Mouse (Mus musculus) B cell, adult 2 months (primary cell): Measurements from ENCODE around the gene Mtmr1.

Experiments
- DNase-seq, 2 experiments: peaks; one replicate each; pipeline ENCODE4 v3.0.0; 2022

Mtmr1 gene

GRCm38 (mm10) chrX:71364554-71364991 lies at the start of gene Mtmr1:
Gene Mtmr1 (plus strand): TSS chrX:71364760.
- peak; percentile 83 to 84 for DNase-seq

GRCm38 (mm10) chrX:71352033-71352432 lies 12.5 kb upstream of the Mtmr1 start:
- DNase-seq, result peak in 1 of 2 experiments; percentile 37

- DNase-seq, result no peak
Observed at GRCm38 (mm10) chrX:71355331-71355730, 9.2 kb upstream of the Mtmr1 start.

- peak in 1 of 2 experiments; percentile 15 for DNase-seq
Observed at GRCm38 (mm10) chrX:71361793-71362192, 2.8 kb upstream of the Mtmr1 start.

- DNase-seq, result peak in 1 of 2 experiments; percentile 3
Observed at GRCm38 (mm10) chrX:71364062-71364461, 498 bp upstream of the Mtmr1 start.

- DNase-seq, result peak; percentile 40 to 46
Observed at GRCm38 (mm10) chrX:71365011-71365410, 451 bp downstream of the Mtmr1 start.

- DNase-seq, result peak in 1 of 2 experiments; percentile 12
Observed at GRCm38 (mm10) chrX:71365510-71365909, 950 bp downstream of the Mtmr1 start.

GRCm38 (mm10) chrX:71366973-71367372 lies 2.4 kb downstream of the Mtmr1 start:
- peak in 1 of 2 experiments; percentile 8 for DNase-seq

GRCm38 (mm10) chrX:71376781-71377180 lies 12.2 kb downstream of the Mtmr1 start:
- no peak for DNase-seq

GRCm38 (mm10) chrX:71378435-71378834 lies 13.9 kb downstream of the Mtmr1 start:
- peak in 1 of 2 experiments; percentile 2 for DNase-seq

GRCm38 (mm10) chrX:71381571-71381970 lies 17.0 kb downstream of the Mtmr1 start:
- peak; percentile 27 to 36 for DNase-seq

- DNase-seq, result no peak
Observed at GRCm38 (mm10) chrX:71396326-71396725, 31.8 kb downstream of the Mtmr1 start.

GRCm38 (mm10) chrX:71406290-71406689 lies 41.7 kb downstream of the Mtmr1 start:
- DNase-seq, result no peak

- DNase-seq, result no peak
Observed at GRCm38 (mm10) chrX:71408386-71408785, 43.8 kb downstream of the Mtmr1 start.

GRCm38 (mm10) chrX:71412776-71413175 lies 48.2 kb downstream of the Mtmr1 start:
- DNase-seq, result no peak

- DNase-seq, result no peak
Observed at GRCm38 (mm10) chrX:71413616-71414015, 49.1 kb downstream of the Mtmr1 start.

- DNase-seq, result peak in 1 of 2 experiments; percentile 2
Observed at GRCm38 (mm10) chrX:71424852-71425251, 60.3 kb downstream of the Mtmr1 start.

- peak; percentile 77 to 81 for DNase-seq
Observed at GRCm38 (mm10) chrX:71425746-71426519, 61.4 kb downstream of the Mtmr1 start.

- DNase-seq, result no peak
Observed at GRCm38 (mm10) chrX:71427491-71427890, 62.9 kb downstream of the Mtmr1 start.

GRCm38 (mm10) chrX:71430900-71431299 lies 66.3 kb downstream of the Mtmr1 start:
- no peak for DNase-seq

- no peak for DNase-seq
Observed at GRCm38 (mm10) chrX:71434448-71434847, 69.9 kb downstream of the Mtmr1 start.

- DNase-seq, result no peak
Observed at GRCm38 (mm10) chrX:71434860-71435259, 70.3 kb downstream of the Mtmr1 start.

GRCm38 (mm10) chrX:71435542-71435941 lies 71.0 kb downstream of the Mtmr1 start:
- DNase-seq, result no peak

- no peak for DNase-seq
Observed at GRCm38 (mm10) chrX:71439473-71439872, 74.9 kb downstream of the Mtmr1 start.

GRCm38 (mm10) chrX:71442916-71443315 lies 78.4 kb downstream of the Mtmr1 start:
- no peak for DNase-seq
